Mouse (Mus musculus) left cerebral cortex, adult 2 months (tissue): Measurements from ENCODE around the gene Cryba1. TPM values are rescaled to one million over a fixed set of nuclear protein-coding genes. Genes with fewer than 3 reads are reported as not detected.
A peak's percentile ranks its signal among the peaks of the same experiment; 100 is the strongest.

Experiments used
- DNase-seq, 2 experiments: peaks; one replicate each; pipeline ENCODE4 v3.0.0; 2021 to 2022; ENCODE audit warnings: low spot score in 2 of 2, mixed read lengths in 1 of 2; ENCODE audit errors: extremely low spot score in 1 of 2
- H3K27ac ChIP-seq: fragments of 200-600 bp; 2 replicates; pipeline ENCODE4 v1.8.1; 2022
- H3K4me3 ChIP-seq: fragments of 200-600 bp; 2 replicates; pipeline ENCODE4 v1.8.1; 2022
- CTCF ChIP-seq: fragments of 200-600 bp; IDR thresholded peaks from 2 replicates; pipeline ENCODE4 v1.8.1; 2022; ENCODE audit warnings: antibody characterized with exemption, mild to moderate bottlenecking, moderate library complexity
- intact Hi-C: fragments of 180-260 bp; cut with DNase I; formaldehyde crosslinking; loops from one replicate; pipeline ENCODE4 v1.15.1; 2025
- total RNA-seq, 2 experiments: library from RNA; stranded (reverse); gene quantifications; 2 replicates each; pipeline ENCODE4 v1.2.3; 2021

Gene Cryba1
- total RNA-seq, 2 experiments from 2014 or later = not detected

DNA sequence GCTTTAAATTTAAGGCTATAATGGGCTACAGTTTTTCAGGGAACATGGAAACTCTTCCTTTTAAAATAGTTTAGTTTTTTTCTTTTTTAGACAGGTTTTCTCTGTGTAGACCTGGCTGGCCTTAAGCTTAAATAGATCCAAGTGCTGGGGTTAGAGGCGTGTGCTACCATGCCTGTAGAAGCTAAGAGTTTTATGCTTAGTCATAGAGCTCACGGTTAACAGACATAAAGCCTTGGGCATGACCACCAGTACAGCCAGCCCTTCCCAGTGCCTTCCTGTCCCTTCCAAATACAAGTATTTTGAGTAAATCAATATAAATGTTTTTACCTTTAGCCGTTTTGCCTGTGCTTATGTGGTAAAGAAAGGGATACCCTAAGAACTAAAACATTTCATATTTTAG lies 19.2 kb downstream of the Cryba1 start:
- no peak for TF ChIP-seq CTCF
- H3K4me3 ChIP-seq = no peak overlapping the region
- intact Hi-C loops = no loop called here
- DNase-seq = no peak
- H3K27ac ChIP-seq = no peak overlapping the region

DNA sequence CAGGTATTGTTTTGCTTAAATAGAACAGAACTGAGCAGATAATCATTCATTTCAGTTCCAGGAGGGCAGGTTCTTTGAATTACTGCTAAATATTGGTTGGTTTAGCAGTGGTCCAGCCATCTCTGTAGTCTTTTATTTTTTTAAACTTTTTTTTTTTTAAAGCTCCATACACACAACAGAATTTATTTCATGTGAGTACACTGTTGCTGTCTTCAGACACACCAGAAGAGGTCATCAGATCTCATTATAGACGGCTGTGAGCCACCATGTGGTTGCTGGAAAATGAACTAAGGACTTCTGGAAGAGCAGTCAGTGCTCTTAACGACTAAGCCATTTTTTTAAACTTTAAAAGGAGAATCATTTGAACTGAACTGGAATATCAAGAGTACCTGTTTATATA lies 27.9 kb downstream of the Cryba1 start:
- intact Hi-C loops = no loop called here
- DNase-seq = no peak
- H3K4me3 ChIP-seq = no peak overlapping the region
- TF ChIP-seq CTCF = no peak
- no peak overlapping the region for H3K27ac ChIP-seq

DNA sequence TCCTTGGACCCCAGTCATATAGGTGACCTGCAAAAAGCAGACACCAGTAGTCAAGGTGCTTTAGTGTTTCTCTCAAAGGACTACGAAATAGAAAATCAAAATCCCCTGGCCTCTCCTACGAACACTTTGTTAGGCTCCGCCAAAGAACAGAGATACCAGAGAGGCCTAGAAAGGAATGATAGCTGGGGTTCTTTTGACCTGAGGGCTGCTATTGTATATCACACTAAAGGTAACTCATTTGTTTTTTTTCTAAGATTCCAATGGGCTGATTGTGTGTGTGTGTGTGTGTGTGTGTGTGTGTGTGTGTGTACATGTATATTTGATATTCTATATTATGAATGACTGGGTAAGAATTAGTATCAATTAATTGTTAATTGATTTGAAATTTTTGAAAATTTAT lies 32.1 kb downstream of the Cryba1 start:
- intact Hi-C loops = no loop called here
- no peak for TF ChIP-seq CTCF
- DNase-seq = no peak
- Histone ChIP-seq H3K27ac (no peak overlapping the region), H3K4me3 (no peak overlapping the region)

DNA sequence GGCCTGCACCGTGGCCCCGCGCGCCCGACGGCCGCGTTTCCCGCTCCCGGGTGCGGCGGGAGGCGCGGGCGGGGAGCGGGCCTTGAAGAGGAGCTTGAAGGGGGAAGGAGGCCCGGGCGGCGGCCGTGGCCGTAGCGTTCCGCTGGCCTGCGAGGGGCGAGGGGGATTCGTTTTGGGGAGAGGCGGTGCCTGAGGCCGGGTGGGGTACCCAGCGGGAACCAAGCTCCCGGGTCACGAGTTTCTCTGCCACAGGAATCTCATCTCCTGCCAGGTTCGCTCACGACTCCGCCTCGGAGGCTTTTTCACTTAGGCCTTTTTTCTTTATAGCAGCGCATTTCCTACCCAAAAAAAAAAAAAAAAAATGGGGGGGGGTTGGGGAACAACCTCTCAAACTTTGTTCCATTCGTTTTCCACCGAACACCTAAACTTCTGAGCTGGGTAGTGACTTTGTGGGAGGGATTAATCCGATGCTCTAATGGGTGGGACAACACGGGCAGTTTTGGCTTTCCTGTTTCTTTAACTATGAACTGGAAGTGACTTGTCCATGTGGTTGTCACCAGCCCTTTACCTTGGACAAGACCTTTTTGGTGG lies 37.4 kb downstream of the Cryba1 start:
- intact Hi-C loops = loop anchor here (5.0 kb wide), 1 partner anchor 105 kb away; no protein-coding TSS in a partner anchor

GRCm38 (mm10) chr11:77686841-77687540 lies 38.1 kb downstream of the Cryba1 start:
- TF ChIP-seq CTCF = no peak
- Histone ChIP-seq H3K27ac (peak overlapping the region; percentile 95), H3K4me3 (peak overlapping the region; percentile 82)
- intact Hi-C loops = loop anchor here (5.0 kb wide), 1 partner anchor 105 kb away; no protein-coding TSS in a partner anchor
- peak; percentile 42 to 53 for DNase-seq

More for the DNA sequence above, 37.4 kb downstream of the Cryba1 start:
- DNase-seq = peak; percentile 41 to 43
- TF ChIP-seq CTCF = no peak
- H3K4me3 ChIP-seq = peak overlapping the region; percentile 82
- H3K27ac ChIP-seq = peak overlapping the region; percentile 95

- intact Hi-C loops = loop anchor here (5.0 kb wide), 1 partner anchor 106 kb away; no protein-coding TSS in a partner anchor
- no peak for TF ChIP-seq CTCF
- Histone ChIP-seq H3K27ac (peak overlapping the region; percentile 95), H3K4me3 (peak overlapping the region; percentile 82)
- DNase-seq = peak in 1 of 2 experiments; percentile 21
Observed at GRCm38 (mm10) chr11:77686346-77686840, 38.7 kb downstream of the Cryba1 start.

- peak within 1 kb of the TSS; percentile 95 for H3K27ac ChIP-seq
- intact Hi-C loops = loop anchor here (5.0 kb wide), 1 partner anchor 107 kb away; no protein-coding TSS in a partner anchor
- no peak for TF ChIP-seq CTCF
- DNase-seq = peak; percentile 99
- peak within 1 kb of the TSS; percentile 82 for H3K4me3 ChIP-seq
Observed at GRCm38 (mm10) chr11:77685383-77686265, 39.5 kb downstream of the Cryba1 start, which contains the start of gene Nufip2. Nufip2 (plus strand) TSS chr11:77686155.

GRCm38 (mm10) chr11:77684896-77685295 lies 40.2 kb downstream of the Cryba1 start:
- intact Hi-C loops = loop anchor here (5.0 kb wide), 1 partner anchor 107 kb away; no protein-coding TSS in a partner anchor
- DNase-seq = no peak
- TF ChIP-seq CTCF = no peak
- H3K4me3 ChIP-seq = peak overlapping the region; percentile 82; the same call in 1 of the 2 replicates
- H3K27ac ChIP-seq = no peak overlapping the region

DNA sequence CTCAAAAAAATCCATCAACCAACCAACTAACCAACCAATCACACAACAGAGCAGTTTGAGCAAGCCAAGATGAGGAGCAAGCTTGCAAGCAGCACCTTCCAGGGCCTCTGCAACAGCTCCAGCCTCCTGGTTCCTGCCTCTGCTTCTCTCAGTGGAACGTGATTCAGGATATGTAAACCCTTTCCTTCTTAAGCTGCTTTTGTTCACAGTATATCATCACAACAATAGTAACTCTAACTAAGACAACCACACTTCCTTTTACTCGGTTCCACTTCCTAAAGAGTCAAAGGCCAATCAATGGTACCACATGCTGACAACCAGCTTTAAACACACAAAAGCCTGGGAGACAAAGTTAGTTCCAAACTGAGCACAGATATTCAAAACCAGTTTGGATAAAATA lies 45.1 kb downstream of the Cryba1 start:
- no peak for DNase-seq
- no peak for TF ChIP-seq CTCF
- H3K27ac ChIP-seq = no peak overlapping the region
- intact Hi-C loops = no loop called here
- H3K4me3 ChIP-seq = no peak overlapping the region

DNA sequence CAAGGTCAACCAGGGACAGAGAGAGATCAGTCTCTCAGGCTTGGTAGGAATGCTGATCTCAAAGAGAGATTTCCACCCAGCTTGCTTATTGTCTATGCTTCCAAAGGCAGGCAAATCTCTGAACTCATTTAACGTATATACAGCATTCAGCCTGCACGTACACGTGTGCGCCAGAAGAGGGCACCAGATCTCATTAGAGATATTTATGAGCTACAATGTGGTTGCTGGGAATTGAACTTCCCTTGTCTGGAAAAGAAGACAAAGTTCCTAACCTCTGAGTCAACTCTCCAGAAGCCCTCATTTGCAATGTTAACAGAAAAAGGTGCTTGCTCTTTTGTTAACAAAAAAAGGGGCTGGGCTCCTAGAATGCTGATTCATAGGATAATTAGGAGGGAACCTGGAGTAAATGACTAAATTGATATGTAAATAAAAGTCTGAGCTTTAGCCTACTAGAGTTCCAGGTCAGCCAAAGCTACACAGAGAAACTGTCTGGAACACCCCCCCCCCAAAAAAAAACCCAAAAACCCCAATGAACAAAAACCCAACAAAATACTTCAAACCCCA lies 51.6 kb downstream of the Cryba1 start:
- Histone ChIP-seq H3K27ac (no peak overlapping the region), H3K4me3 (no peak overlapping the region)
- peak; percentile 8 for TF ChIP-seq CTCF
- intact Hi-C loops = no loop called here
- no peak for DNase-seq

- TF ChIP-seq CTCF = no peak
- Histone ChIP-seq H3K4me3 (no peak overlapping the region), H3K27ac (no peak overlapping the region)
- no peak for DNase-seq
- intact Hi-C loops = no loop called here
Observed at GRCm38 (mm10) chr11:77672746-77673145, 52.3 kb downstream of the Cryba1 start.

Other genes with a start within 250 kb of the Cryba1 start
- 10 to 100 TPM; 89.7 to 91.7 TPM for gene Ankrd13b, start 235.6 kb downstream of the Cryba1 start, total RNA-seq
- gene Git1, start 231.7 kb downstream of the Cryba1 start, total RNA-seq = 100 to 1,000 TPM; 297 to 305 TPM
- 1 to 10 TPM; 1.4 to 1.7 TPM for gene Abhd15, start 210.2 kb downstream of the Cryba1 start, total RNA-seq
- 1 to 10 TPM; 3.6 to 5.0 TPM for gene Trp53i13, start 209.3 kb downstream of the Cryba1 start, total RNA-seq
- not detected for gene Gm10392, start 206.1 kb downstream of the Cryba1 start, total RNA-seq
- gene Taok1, start 117.5 kb downstream of the Cryba1 start, total RNA-seq = 100 to 1,000 TPM; 105 TPM
- 10 to 100 TPM; 68.5 to 73.5 TPM for gene Nufip2, start 39.1 kb downstream of the Cryba1 start, total RNA-seq
- 100 to 1,000 TPM; 164 to 169 TPM for gene Myo18a, start 38.0 kb upstream of the Cryba1 start, total RNA-seq
- not detected for gene Gm10277, start 62.5 kb upstream of the Cryba1 start, total RNA-seq
- gene Pipox, start 168.8 kb upstream of the Cryba1 start, total RNA-seq = 1 to 10 TPM in 1 of 2 experiments, under 1 TPM in 1; 0.70 to 1.3 TPM
- 100 to 1,000 TPM; 127 to 157 TPM for gene Sez6, start 205.5 kb upstream of the Cryba1 start, total RNA-seq